Mouse (Mus musculus) small intestine, adult 2 months (tissue): ENCODE measurements around the gene Ablim2.

Experiments
- CTCF ChIP-seq: fragments of 200-500 bp; IDR thresholded peaks from 2 replicates; pipeline ENCODE4 v1.5.1; 2012; ENCODE audit warnings: low read depth, mild to moderate bottlenecking, control low read depth, inconsistent platforms, low read length, moderate library complexity, mixed read lengths; ENCODE audit not compliant: insufficient replicate concordance, insufficient read length; ENCODE audit errors: extremely low read depth
- POLR2A ChIP-seq: fragments of 200-500 bp; IDR thresholded peaks from 2 replicates; pipeline ENCODE4 v1.6.1; 2012; ENCODE audit warnings: low read depth, mild to moderate bottlenecking, control low read depth, inconsistent platforms, low read length, moderate library complexity

DNA sequence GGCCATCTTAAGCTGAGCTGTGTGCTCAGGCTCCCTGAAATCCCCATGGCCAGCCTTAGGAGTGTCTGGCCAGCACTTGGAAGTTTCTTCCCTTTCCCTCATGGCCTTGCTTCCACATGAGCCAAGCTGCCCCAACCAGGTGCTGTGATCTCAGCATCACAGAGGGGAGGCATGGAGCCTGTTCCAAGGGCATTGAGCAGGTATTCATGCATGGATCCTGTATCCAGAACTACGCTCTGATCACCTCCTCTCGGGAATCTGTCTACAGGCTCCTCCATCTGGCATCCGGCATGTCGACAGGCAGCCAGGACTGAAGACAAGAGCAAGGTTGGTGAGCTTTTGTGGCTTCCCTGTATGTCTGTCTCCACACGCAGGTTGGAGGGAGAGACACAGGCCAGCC lies 70.2 kb downstream of the Ablim2 start:
- TF ChIP-seq POLR2A (no peak), CTCF (no peak)
